Mouse (Mus musculus): Measurements from ENCODE around the gene Gga2. TPM values are rescaled to one million over a fixed set of nuclear protein-coding genes. Genes with fewer than 3 reads are reported as not detected.

Gga2 gene
- polyA plus RNA-seq, 2 experiments: 18.2 to 23.5 TPM

GRCm38 (mm10) chr7:122022131-122022530 lies 1.1 kb upstream of the Gga2 start:
- Histone ChIP-seq H3K4me3 (ENCODE audit: insufficient read depth in 1 of 2, low read depth in 2 of 2, low read length in 2 of 2) (no peak overlapping the region), H3K9ac (replicated peaks) (no peak overlapping the region), H3K27ac (no peak overlapping the region), H3K27me3 (ENCODE audit: control insufficient read depth, insufficient read depth, low read length) (no peaks in the 10 kb centered on the region), H3K36me3 (replicated peaks; ENCODE audit: control insufficient read depth, insufficient read depth, low read depth) (no peaks in the 10 kb centered on the region), H3K9me3 (ENCODE audit: control insufficient read depth, low read length) (no peaks in the 10 kb centered on the region), H3K4me1 (replicated peaks; ENCODE audit: control insufficient read depth in 2 of 2, insufficient read depth in 2 of 2, low read length in 1 of 2) (peaks cover 31 to 39% of the 10 kb centered on the region in 2 experiments), H3K4me2 (ENCODE audit: low read depth) (no peak overlapping the region)
- TF ChIP-seq CTCF (IDR thresholded peaks at IDR 0.05; ENCODE audit: low read depth) (no peak), EP300 (IDR thresholded peaks at IDR 0.05; ENCODE audit: low read depth) (no peak)
- DNase-seq (ENCODE audit: low read depth in 3 of 3, low spot score in 3 of 3) (no peak), ATAC-seq (ENCODE audit: insufficient read depth) (no peak)
- WGBS (ENCODE audit: insufficient replicate concordance): 90% methylated on average over 2 of the region's 2 CpGs

DNA sequence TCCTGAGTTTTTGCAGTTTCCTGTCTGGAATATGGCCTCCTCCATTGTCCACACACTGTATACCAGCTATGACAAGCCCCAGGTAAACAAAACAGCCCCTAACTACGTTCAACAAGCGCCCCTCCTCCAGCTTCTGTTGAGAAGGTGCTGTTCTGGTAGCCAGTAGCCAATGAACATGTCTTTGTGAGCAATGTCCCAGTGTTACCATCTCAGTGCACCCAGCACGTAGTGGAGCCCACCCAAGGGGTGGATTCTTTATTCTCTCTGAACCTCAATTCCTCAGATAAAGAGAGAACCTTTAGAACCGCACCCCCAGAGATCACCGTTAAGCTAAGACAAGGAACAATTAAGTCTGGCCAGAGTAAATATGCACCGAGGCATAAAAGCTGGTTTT lies 752 bp downstream of the Gga2 start:
- no peaks in the 10 kb centered on the region for H3K27me3 ChIP-seq (ENCODE audit: control insufficient read depth, insufficient read depth, low read length)
- H3K27ac ChIP-seq: peak overlapping the region; percentile 49
- H3K4me2 ChIP-seq (ENCODE audit: low read depth): peak overlapping the region; percentile 83
- DNase-seq (ENCODE audit: low read depth in 3 of 3, low spot score in 3 of 3) (no peak), ATAC-seq (ENCODE audit: insufficient read depth) (peak; percentile 27; the same call in 1 of the 2 replicates)
- peak overlapping the region; percentile 75 for H3K9ac ChIP-seq (replicated peaks)
- H3K9me3 ChIP-seq (ENCODE audit: control insufficient read depth, low read length): no peaks in the 10 kb centered on the region
- no peaks in the 10 kb centered on the region for H3K36me3 ChIP-seq (replicated peaks; ENCODE audit: control insufficient read depth, insufficient read depth, low read depth)
- peak overlapping the region; percentile 67 to 71 for H3K4me3 ChIP-seq (ENCODE audit: insufficient read depth in 1 of 2, low read depth in 2 of 2, low read length in 2 of 2)
- no peak for TF ChIP-seq EP300 (IDR thresholded peaks at IDR 0.05; ENCODE audit: low read depth)
- no peak for TF ChIP-seq CTCF (IDR thresholded peaks at IDR 0.05; ENCODE audit: low read depth)
- 5% methylated on average over 6 of the region's 6 CpGs for WGBS (ENCODE audit: insufficient replicate concordance)
- H3K4me1 ChIP-seq (replicated peaks; ENCODE audit: control insufficient read depth in 2 of 2, insufficient read depth in 2 of 2, low read length in 1 of 2): peaks cover 38 to 52% of the 10 kb centered on the region in 2 experiments

- H3K36me3 ChIP-seq (replicated peaks; ENCODE audit: control insufficient read depth, insufficient read depth, low read depth): no peaks in the 10 kb centered on the region
- peak overlapping the region; percentile 83 for H3K4me2 ChIP-seq (ENCODE audit: low read depth)
- H3K9ac ChIP-seq (replicated peaks): no peak overlapping the region; the same call in 1 of the 2 replicates
- no peaks in the 10 kb centered on the region for H3K9me3 ChIP-seq (ENCODE audit: control insufficient read depth, low read length)
- H3K27ac ChIP-seq: peak overlapping the region; percentile 89
- H3K4me1 ChIP-seq (replicated peaks; ENCODE audit: control insufficient read depth in 2 of 2, insufficient read depth in 2 of 2, low read length in 1 of 2): peaks cover 44 to 59% of the 10 kb centered on the region in 2 experiments
- no peak for ATAC-seq (ENCODE audit: insufficient read depth)
- H3K27me3 ChIP-seq (ENCODE audit: control insufficient read depth, insufficient read depth, low read length): no peaks in the 10 kb centered on the region
- no peak for TF ChIP-seq EP300 (IDR thresholded peaks at IDR 0.05; ENCODE audit: low read depth)
- TF ChIP-seq CTCF (IDR thresholded peaks at IDR 0.05; ENCODE audit: low read depth): no peak
- no peak for DNase-seq (ENCODE audit: low read depth in 3 of 3, low spot score in 3 of 3)
- 70% methylated on average over 7 of the region's 7 CpGs for WGBS (ENCODE audit: insufficient replicate concordance)
- H3K4me3 ChIP-seq (ENCODE audit: insufficient read depth in 1 of 2, low read depth in 2 of 2, low read length in 2 of 2): peak overlapping the region in 1 of 2 experiments; percentile 22; a peak in 2 of 4 replicates
These were observed 2.0 kb downstream of the Gga2 start for GRCm38 (mm10) chr7:122018978-122019377.

GRCm38 (mm10) chr7:122018247-122018646 lies 2.8 kb downstream of the Gga2 start:
- ATAC-seq (ENCODE audit: insufficient read depth) (peak; percentile 73), DNase-seq (ENCODE audit: low read depth in 3 of 3, low spot score in 3 of 3) (peak; percentile 53 to 63 (median 61))
- Histone ChIP-seq H3K9me3 (ENCODE audit: control insufficient read depth, low read length) (no peaks in the 10 kb centered on the region), H3K4me2 (ENCODE audit: low read depth) (peak overlapping the region; percentile 83), H3K27me3 (ENCODE audit: control insufficient read depth, insufficient read depth, low read length) (no peaks in the 10 kb centered on the region), H3K27ac (peak overlapping the region; percentile 89), H3K36me3 (replicated peaks; ENCODE audit: control insufficient read depth, insufficient read depth, low read depth) (no peaks in the 10 kb centered on the region), H3K9ac (replicated peaks) (peak overlapping the region; percentile 61), H3K4me1 (replicated peaks; ENCODE audit: control insufficient read depth in 2 of 2, insufficient read depth in 2 of 2, low read length in 1 of 2) (peaks cover 44 to 55% of the 10 kb centered on the region in 2 experiments), H3K4me3 (ENCODE audit: insufficient read depth in 1 of 2, low read depth in 2 of 2, low read length in 2 of 2) (peak overlapping the region; percentile 22 to 32; a peak in 3 of 4 replicates)
- TF ChIP-seq EP300 (IDR thresholded peaks at IDR 0.05; ENCODE audit: low read depth) (0 out of 2 replicates have a peak, but pooled peaks have one; percentile 8), CTCF (IDR thresholded peaks at IDR 0.05; ENCODE audit: low read depth) (peak; percentile 44)
- WGBS (ENCODE audit: insufficient replicate concordance): 22% methylated on average over 3 of the region's 3 CpGs

- Histone ChIP-seq H3K9ac (replicated peaks) (no peak overlapping the region), H3K27ac (no peak overlapping the region; the same call in 1 of the 2 replicates), H3K4me1 (replicated peaks; ENCODE audit: control insufficient read depth in 2 of 2, insufficient read depth in 2 of 2, low read length in 1 of 2) (peaks cover 44 to 56% of the 10 kb centered on the region in 2 experiments), H3K27me3 (ENCODE audit: control insufficient read depth, insufficient read depth, low read length) (no peaks in the 10 kb centered on the region), H3K36me3 (replicated peaks; ENCODE audit: control insufficient read depth, insufficient read depth, low read depth) (no peaks in the 10 kb centered on the region; the same call in 1 of the 2 replicates), H3K4me2 (ENCODE audit: low read depth) (peak overlapping the region; percentile 46), H3K4me3 (ENCODE audit: insufficient read depth in 1 of 2, low read depth in 2 of 2, low read length in 2 of 2) (no peak overlapping the region), H3K9me3 (ENCODE audit: control insufficient read depth, low read length) (no peaks in the 10 kb centered on the region)
- no peak for ATAC-seq (ENCODE audit: insufficient read depth)
- TF ChIP-seq EP300 (IDR thresholded peaks at IDR 0.05; ENCODE audit: low read depth) (no peak), CTCF (IDR thresholded peaks at IDR 0.05; ENCODE audit: low read depth) (no peak)
- DNase-seq (ENCODE audit: low read depth in 3 of 3, low spot score in 3 of 3): no peak
- WGBS (ENCODE audit: insufficient replicate concordance): 62% methylated on average over 10 of the region's 10 CpGs
These were observed 5.3 kb downstream of the Gga2 start for GRCm38 (mm10) chr7:122015734-122016133.

Data from liver, embryonic 14.5 days (tissue).